Mouse (Mus musculus): Measurements from ENCODE around the gene Mboat2.
A peak's percentile ranks its signal among the peaks of the same experiment; 100 is the strongest.

Mboat2 gene

DNA sequence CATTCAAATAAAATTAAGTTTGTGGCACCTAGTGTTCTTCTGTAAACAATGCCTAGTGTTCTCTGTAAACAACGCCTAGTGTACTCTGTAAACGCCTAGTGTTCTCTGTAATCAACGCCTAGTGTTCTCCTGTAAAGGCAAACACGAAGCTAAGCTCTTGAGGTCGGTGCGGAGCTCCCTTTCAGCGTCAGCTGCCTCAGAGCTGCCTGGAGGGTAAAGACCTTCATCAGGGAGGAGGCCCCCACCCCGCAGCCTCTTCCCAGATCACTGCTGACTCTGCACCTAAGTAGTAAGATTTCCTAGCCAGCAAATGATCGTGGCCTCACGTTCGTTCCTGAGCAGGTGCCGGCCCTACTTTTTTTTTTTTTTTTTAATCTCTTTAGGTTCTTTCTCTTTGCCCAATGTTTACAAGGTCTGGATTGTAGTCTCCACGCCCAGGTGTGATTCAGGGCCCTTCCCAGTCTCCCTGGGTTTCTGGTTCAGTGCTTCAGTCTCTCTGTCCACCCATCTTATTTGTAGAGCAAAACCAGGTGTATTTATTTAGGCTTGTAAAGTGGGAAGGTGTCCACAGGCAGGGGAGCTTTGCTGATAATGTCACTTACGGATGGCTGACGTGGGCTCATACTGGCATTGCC lies 181.2 kb downstream of the Mboat2 start:
- DNase-seq (ENCODE audit: low read depth) = no peak

DNA sequence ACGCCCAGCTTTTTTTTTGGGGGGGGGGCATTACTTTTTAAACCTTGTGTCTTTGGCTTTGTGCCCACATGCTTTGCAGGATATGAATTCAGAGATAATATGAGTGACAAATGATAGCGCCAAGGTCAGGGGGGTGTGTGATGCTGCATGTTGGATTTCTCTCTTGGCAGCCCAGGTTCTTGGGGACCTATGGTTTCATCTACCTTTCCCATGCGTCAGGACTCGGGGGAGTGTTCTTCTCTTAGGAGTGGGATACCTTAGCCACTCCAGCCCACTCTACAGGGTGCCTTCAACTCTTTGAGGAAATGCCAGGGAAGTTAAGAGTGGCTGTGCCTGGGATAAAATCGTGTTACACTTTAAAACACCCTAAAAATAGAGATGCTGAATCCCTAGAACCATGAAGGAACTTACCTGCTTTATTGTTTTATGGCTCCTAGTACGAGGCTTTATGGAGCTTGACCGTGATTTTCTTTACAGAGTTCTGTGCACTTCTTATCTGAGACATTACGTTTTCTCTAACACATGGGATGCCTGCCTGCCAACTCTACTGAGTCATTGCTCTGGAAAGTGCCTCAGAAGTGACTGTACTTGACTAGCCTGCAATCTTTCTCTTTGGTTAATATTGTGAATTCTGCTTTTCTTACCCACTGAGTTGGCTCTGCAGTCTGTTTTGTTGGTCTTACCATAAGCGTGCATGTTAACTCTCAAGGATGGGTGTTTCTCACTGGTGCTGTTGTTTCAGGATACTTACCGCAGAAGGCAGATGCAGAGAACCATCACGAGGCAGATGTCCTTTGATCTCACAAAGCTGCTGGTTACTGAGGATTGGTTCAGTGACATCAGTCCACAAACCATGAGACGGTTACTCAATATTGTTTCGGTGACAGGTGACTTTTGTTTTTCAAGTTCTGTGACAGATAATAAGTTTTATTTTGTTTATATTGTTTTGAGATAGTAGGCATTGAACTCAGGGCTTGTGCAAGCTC lies 182.2 kb downstream of the Mboat2 start:
- DNase-seq (ENCODE audit: low read depth) = peak; percentile 76

Measured in NIH3T3 (cell line).